In the genomic region with DNA sequence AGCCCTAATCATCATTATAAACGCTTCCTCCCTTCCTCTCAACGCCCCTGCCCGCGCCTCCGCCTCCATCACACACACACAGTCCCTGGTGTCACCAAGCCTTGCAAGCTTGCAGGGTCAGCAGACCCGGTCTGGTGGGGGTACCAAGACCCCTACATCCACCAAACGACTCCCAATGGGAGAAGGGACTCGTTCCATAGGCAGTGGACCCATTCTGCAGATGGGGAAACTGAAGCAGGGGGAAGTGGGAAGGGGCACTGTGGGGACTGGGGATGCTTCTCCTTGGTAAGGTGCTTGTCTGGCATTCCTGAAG, we compare ENCODE assay signal across 12 mouse cellular contexts. TPM values are rescaled to one million over a fixed set of nuclear protein-coding genes. Genes with fewer than 3 reads are reported as not detected.
DNase-seq lines count a peak whose midpoint lies in the region; ATAC-seq and TF ChIP-seq lines count a peak whose summit lies in the region.
"Had no signal": no experiment of that assay in that cellular context is flagged by ENCODE, and none has a peak within 500 bp of the region (broad histone marks: within the 10 kb centered on the region; RNA-seq: fewer than 3 reads in every experiment).

No protein-coding gene starts in this region.

- TF ChIP-seq CTCF in kidney, postnatal 0 days (IDR thresholded peaks at IDR 0.05; ENCODE audit: low read depth) = no peak
- no peak for TF ChIP-seq CTCF in kidney, adult 2 months (conservative IDR thresholded peaks at IDR 0.05; ENCODE audit: insufficient read depth, insufficient read length, low read depth, low read length)

- H3K4me2 ChIP-seq in kidney, postnatal 0 days (ENCODE audit: low read length) = peak overlapping the region; percentile 27
- peak overlapping the region; percentile 44 for H3K4me2 ChIP-seq in forebrain, embryonic 12.5 days
- peak overlapping the region; percentile 27 for H3K4me2 ChIP-seq in hindbrain, embryonic 16.5 days (ENCODE audit: low read length)
- peak overlapping the region; percentile 26; the same call in 1 of the 2 replicates for H3K4me2 ChIP-seq in midbrain, embryonic 16.5 days (ENCODE audit: low read length)

- no peak overlapping the region for H3K9ac ChIP-seq in kidney, postnatal 0 days (ENCODE audit: low read depth, low read length)
- H3K9ac ChIP-seq in forebrain, embryonic 12.5 days = 0 out of 2 replicates have a peak overlapping the region, but pooled peaks have one; percentile 0
- no peak overlapping the region for H3K9ac ChIP-seq in hindbrain, embryonic 16.5 days (ENCODE audit: low read depth, low read length)
- 0 out of 2 replicates have a peak overlapping the region, but pooled peaks have one; percentile 31 for H3K9ac ChIP-seq in midbrain, embryonic 16.5 days (ENCODE audit: low read depth, low read length)

- no peak for DNase-seq in kidney, postnatal 0 days (ENCODE audit: low spot score)
- DNase-seq in kidney, adult 2 months = no peak
- no peak for DNase-seq in layer of hippocampus, postnatal 14 days (ENCODE audit: low spot score in 2 of 2)
- DNase-seq in yolk sac, embryonic 10.5 days (ENCODE audit: low spot score) = no peak
- no peak for DNase-seq in layer of hippocampus, postnatal 25 days (ENCODE audit: extremely low spot score in 1 of 2, low spot score in 1 of 2)
- DNase-seq: adrenal gland, postnatal 10 days; kidney, adult 18-20 months had no signal

- peaks cover 4% of the 10 kb centered on the region; the same call in 1 of the 2 replicates for H3K4me1 ChIP-seq in kidney, postnatal 0 days (replicated peaks; ENCODE audit: insufficient read depth, low read length)
- H3K4me1 ChIP-seq in kidney, adult 2 months (ENCODE audit: control insufficient read depth, insufficient read depth, low read length) = no peaks in the 10 kb centered on the region
- H3K4me1 ChIP-seq in forebrain, embryonic 12.5 days = peaks cover 32% of the 10 kb centered on the region
- peaks cover 13% of the 10 kb centered on the region for H3K4me1 ChIP-seq in hindbrain, embryonic 16.5 days (ENCODE audit: control insufficient read depth, insufficient read depth, low read depth, low read length)
- H3K4me1 ChIP-seq in midbrain, embryonic 16.5 days (ENCODE audit: control insufficient read depth, insufficient read depth, low read length) = peaks cover 20% of the 10 kb centered on the region

- H3K4me3 ChIP-seq in kidney, postnatal 0 days (replicated peaks; ENCODE audit: low read depth, low read length) = 0 out of 2 replicates have a peak overlapping the region, but pooled peaks have one; percentile 2
- no peak overlapping the region for H3K4me3 ChIP-seq in kidney, adult 2 months (ENCODE audit: insufficient read depth, low read depth, low read length)
- H3K4me3 ChIP-seq in forebrain, embryonic 12.5 days (replicated peaks) = peak overlapping the region; percentile 7
- H3K4me3 ChIP-seq in hindbrain, embryonic 16.5 days (ENCODE audit: low read length) = no peak overlapping the region
- no peak overlapping the region for H3K4me3 ChIP-seq in midbrain, embryonic 16.5 days (ENCODE audit: low read depth, low read length)
- H3K4me3 ChIP-seq: left cerebral cortex, adult 2 months had no signal

- H3K27ac ChIP-seq in kidney, postnatal 0 days = peak overlapping the region; percentile 50; the same call in 1 of the 2 replicates
- no peak overlapping the region for H3K27ac ChIP-seq in kidney, adult 2 months (ENCODE audit: insufficient read depth, low read depth, low read length)
- H3K27ac ChIP-seq in forebrain, embryonic 12.5 days = peak overlapping the region; percentile 72
- peak overlapping the region; percentile 32; the same call in 1 of the 2 replicates for H3K27ac ChIP-seq in hindbrain, embryonic 16.5 days (ENCODE audit: low read depth, low read length)
- H3K27ac ChIP-seq in midbrain, embryonic 16.5 days (ENCODE audit: low read length) = peak overlapping the region; percentile 30; the same call in 1 of the 2 replicates
- H3K27ac ChIP-seq: left cerebral cortex, adult 2 months had no signal

- ATAC-seq in kidney, postnatal 0 days (replicated peaks; ENCODE audit: low FRiP score, low read depth) = no peak; the same call in 1 of the 2 replicates
- ATAC-seq in forebrain, embryonic 12.5 days (ENCODE audit: low FRiP score) = no peak
- no peak for ATAC-seq in hindbrain, embryonic 16.5 days
- no peak for ATAC-seq in midbrain, embryonic 16.5 days

- H3K9me3 ChIP-seq in kidney, postnatal 0 days (replicated peaks; ENCODE audit: low read length) = no peaks in the 10 kb centered on the region
- H3K9me3 ChIP-seq in forebrain, embryonic 12.5 days = peaks cover 7% of the 10 kb centered on the region; the same call in 1 of the 2 replicates
- H3K9me3 ChIP-seq in hindbrain, embryonic 16.5 days (ENCODE audit: control insufficient read depth, low read length) = no peaks in the 10 kb centered on the region
- no peaks in the 10 kb centered on the region for H3K9me3 ChIP-seq in midbrain, embryonic 16.5 days (replicated peaks; ENCODE audit: control insufficient read depth, low read length, poor library complexity, severe bottlenecking)

- TF ChIP-seq POLR2A in kidney, adult 2 months (IDR thresholded peaks at IDR 0.05; ENCODE audit: low read depth, low read length) = no peak

- WGBS in kidney, postnatal 0 days = 5% methylated on average over 8 of the region's 8 CpGs
- 7% methylated on average over 8 of the region's 8 CpGs for WGBS in kidney, adult 2 months
- WGBS in forebrain, embryonic 12.5 days = 6% methylated on average over 8 of the region's 8 CpGs
- WGBS in hindbrain, embryonic 16.5 days = 12% methylated on average over 8 of the region's 8 CpGs
- 9% methylated on average over 8 of the region's 8 CpGs for WGBS in midbrain, embryonic 16.5 days

- H3K36me3 ChIP-seq in kidney, postnatal 0 days (ENCODE audit: insufficient read depth, low read length) = no peaks in the 10 kb centered on the region
- no peaks in the 10 kb centered on the region for H3K36me3 ChIP-seq in kidney, adult 2 months (ENCODE audit: control insufficient read depth, insufficient read depth, low read length)
- H3K36me3 ChIP-seq in forebrain, embryonic 12.5 days (replicated peaks) = no peaks in the 10 kb centered on the region
- H3K36me3 ChIP-seq in hindbrain, embryonic 16.5 days (ENCODE audit: control insufficient read depth, insufficient read depth, low read length) = no peaks in the 10 kb centered on the region
- H3K36me3 ChIP-seq in midbrain, embryonic 16.5 days (ENCODE audit: control insufficient read depth, insufficient read depth, low read length) = no peaks in the 10 kb centered on the region

- H3K27me3 ChIP-seq in kidney, postnatal 0 days (ENCODE audit: insufficient read depth, low read length) = peaks cover 26% of the 10 kb centered on the region
- 0 out of 2 replicates have a peak, but pooled peaks cover 1% of the 10 kb centered on the region for H3K27me3 ChIP-seq in kidney, adult 2 months (replicated peaks; ENCODE audit: control insufficient read depth, insufficient read depth, low read length)
- peaks cover 79% of the 10 kb centered on the region for H3K27me3 ChIP-seq in forebrain, embryonic 12.5 days
- peaks cover 6% of the 10 kb centered on the region for H3K27me3 ChIP-seq in hindbrain, embryonic 16.5 days (replicated peaks; ENCODE audit: control insufficient read depth, insufficient read depth, low read length)
- peaks cover 10% of the 10 kb centered on the region for H3K27me3 ChIP-seq in midbrain, embryonic 16.5 days (ENCODE audit: control insufficient read depth, insufficient read depth, low read depth, low read length)

RNA-seq across cellular contexts. Expression of gene Uncx, which starts 42.4 kb away (rescaled TPM):
- 44.8 and 50.9 TPM in 2 replicates for polyA plus RNA-seq in kidney, postnatal 0 days (2015; fragmentation: Nextera tagmentation; extraction: Ambion mirVana)
- polyA plus RNA-seq in kidney, adult 2 months (2012; rRNA removed) = 1.1 and 1.5 TPM in 2 replicates
- 32.5 and 37.0 TPM in 2 replicates for polyA plus RNA-seq in forebrain, embryonic 12.5 days (2016; fragmentation: Nextera tagmentation; extraction: Ambion mirVana)
- polyA plus RNA-seq in hindbrain, embryonic 16.5 days (2015; fragmentation: Nextera tagmentation; extraction: Ambion mirVana) = 24.9 and 26.7 TPM in 2 replicates
- 22.5 and 23.8 TPM in 2 replicates for polyA plus RNA-seq in midbrain, embryonic 16.5 days (2015; fragmentation: Nextera tagmentation; extraction: Ambion mirVana)
- total RNA-seq in layer of hippocampus, postnatal 14 days (2021) = under 1 TPM in 1 of 2 experiments, not detected in 1; 0.19 TPM
- not detected for total RNA-seq in layer of hippocampus, postnatal 25 days (2021)
- total RNA-seq: adrenal gland, postnatal 10 days; MEL had no signal

Comparison
In these comparisons a context has a peak if more than half of its experiments do, and no peak if none do; other contexts are left out.
1. H3K4me3 ChIP-seq: peak in kidney, postnatal 0 days (single experiment) and forebrain, embryonic 12.5 days (single experiment); none in kidney, adult 2 months (single experiment), hindbrain, embryonic 16.5 days (single experiment) and midbrain, embryonic 16.5 days (single experiment).
2. H3K9ac ChIP-seq: peak in forebrain, embryonic 12.5 days (single experiment) and midbrain, embryonic 16.5 days (single experiment); none in kidney, postnatal 0 days (single experiment) and hindbrain, embryonic 16.5 days (single experiment).
3. Peak in every context shown above with its lines, with median percentiles within 50 percentile points of each other: H3K4me2 ChIP-seq.